Mouse (Mus musculus) neural tube, embryonic 11.5 days (tissue): ENCODE measurements around the gene Ica1l. TPM values are rescaled to one million over a fixed set of nuclear protein-coding genes. Genes with fewer than 3 reads are reported as not detected.

Source experiments
- ATAC-seq: fragments of 200-750 bp; cut with Nextera tagmentation; 2 replicates; pipeline ENCODE4 v1.8.0; 2017; ENCODE audit warnings: moderate number of reproducible peaks, mild to moderate bottlenecking, moderate TSS enrichment, moderate library complexity; ENCODE audit not compliant: insufficient read depth, low FRiP score, low TSS enrichment
- DNase-seq: peaks from one replicate; pipeline ENCODE4 v3.0.0-alpha.2; 2015; ENCODE audit warnings: low spot score
- H3K27ac ChIP-seq: fragments of 300-500 bp; sonication (generic); 2 replicates; pipeline ENCODE4 v1.5.1; 2014; ENCODE audit warnings: low read depth, mild to moderate bottlenecking, low read length
- H3K27me3 ChIP-seq: fragments of 300-500 bp; sonication (generic); 2 replicates; pipeline ENCODE4 v1.6.1; 2014; ENCODE audit warnings: mild to moderate bottlenecking, low read length, mixed read lengths; ENCODE audit not compliant: control insufficient read depth, insufficient read depth
- H3K36me3 ChIP-seq: fragments of 300-500 bp; sonication (generic); 2 replicates; pipeline ENCODE4 v1.6.1; 2014; ENCODE audit warnings: mild to moderate bottlenecking, low read length, moderate library complexity, mixed read lengths; ENCODE audit not compliant: control insufficient read depth, insufficient read depth
- H3K4me1 ChIP-seq: fragments of 300-500 bp; sonication (generic); 2 replicates; pipeline ENCODE4 v1.6.1; 2014; ENCODE audit warnings: low read length, mixed read lengths; ENCODE audit not compliant: control insufficient read depth, insufficient read depth
- H3K4me2 ChIP-seq: fragments of 300-500 bp; sonication (generic); 2 replicates; pipeline ENCODE4 v1.6.1; 2014; ENCODE audit warnings: low read depth, mild to moderate bottlenecking, moderate library complexity
- H3K4me3 ChIP-seq: fragments of 300-500 bp; sonication (generic); 2 replicates; pipeline ENCODE4 v1.5.1; 2014; ENCODE audit warnings: low read depth, low read length
- H3K9ac ChIP-seq: fragments of 300-500 bp; sonication (generic); 2 replicates; pipeline ENCODE4 v1.6.1; 2014; ENCODE audit warnings: mild to moderate bottlenecking, low read length
- H3K9me3 ChIP-seq: fragments of 300-500 bp; sonication (generic); 2 replicates; pipeline ENCODE4 v1.6.1; 2016; ENCODE audit warnings: low read length; ENCODE audit not compliant: control insufficient read depth
- WGBS: fragments of 180-500 bp; shearing (Covaris S2); extraction: QIAGEN DNeasy Blood & Tissue Kit; methylation state at CpG from one replicate; pipeline ENCODE4 v1.1.7; 2014; 5-methylcytosine and 5-hydroxymethylcytosine counted together
- polyA plus RNA-seq: library from polyadenylated mRNA; unstranded; fragments of >200 nt; fragmentation: Nextera tagmentation; extraction: Ambion mirVana; gene quantifications from 2 replicates; pipeline ENCODE4 v1.2.1, GENCODE M21; 2014

Gene Ica1l
- polyA plus RNA-seq, 1 experiment from 2014 or later = 6.5 TPM

- Histone ChIP-seq H3K4me3 (no peak overlapping the region), H3K27me3 (no peaks in the 10 kb centered on the region), H3K27ac (no peak overlapping the region), H3K9ac (no peak overlapping the region), H3K4me2 (no peak overlapping the region), H3K9me3 (no peaks in the 10 kb centered on the region), H3K36me3 (no peaks in the 10 kb centered on the region), H3K4me1 (no peaks in the 10 kb centered on the region)
- WGBS = 93% methylated on average over 1 of the region's 1 CpGs
- ATAC-seq (no peak), DNase-seq (no peak)
Measured at GRCm38 (mm10) chr1:59945969-59946368, 97.0 kb downstream of the Ica1l start.

GRCm38 (mm10) chr1:59943825-59944224, 99.2 kb downstream of the Ica1l start:
- ATAC-seq = no peak
- no peaks in the 10 kb centered on the region for H3K36me3 ChIP-seq
- no peak for DNase-seq
- H3K4me1 ChIP-seq = no peaks in the 10 kb centered on the region
- no peak overlapping the region for H3K4me3 ChIP-seq
- no peaks in the 10 kb centered on the region for H3K9me3 ChIP-seq
- H3K27ac ChIP-seq = no peak overlapping the region
- H3K27me3 ChIP-seq = no peaks in the 10 kb centered on the region
- WGBS = 66% methylated on average over 5 of the region's 5 CpGs
- no peak overlapping the region for H3K9ac ChIP-seq
- H3K4me2 ChIP-seq = no peak overlapping the region

GRCm38 (mm10) chr1:59942057-59942790, 100.8 kb downstream of the Ica1l start:
- Histone ChIP-seq H3K4me3 (no peak overlapping the region), H3K27ac (no peak overlapping the region), H3K36me3 (no peaks in the 10 kb centered on the region), H3K4me2 (no peak overlapping the region), H3K27me3 (no peaks in the 10 kb centered on the region), H3K9ac (no peak overlapping the region), H3K9me3 (no peaks in the 10 kb centered on the region), H3K4me1 (no peaks in the 10 kb centered on the region)
- ATAC-seq (no peak), DNase-seq (no peak)
- 85% methylated on average over 6 of the region's 6 CpGs for WGBS

GRCm38 (mm10) chr1:59941063-59941462, 101.9 kb downstream of the Ica1l start:
- no peaks in the 10 kb centered on the region for H3K36me3 ChIP-seq
- no peak for DNase-seq
- no peak overlapping the region for H3K4me2 ChIP-seq
- ATAC-seq = no peak
- no peak overlapping the region for H3K27ac ChIP-seq
- no peaks in the 10 kb centered on the region for H3K9me3 ChIP-seq
- no peaks in the 10 kb centered on the region for H3K27me3 ChIP-seq
- no peak overlapping the region for H3K9ac ChIP-seq
- no peaks in the 10 kb centered on the region for H3K4me1 ChIP-seq
- 91% methylated on average over 1 of the region's 1 CpGs for WGBS
- no peak overlapping the region for H3K4me3 ChIP-seq

- ATAC-seq (no peak), DNase-seq (no peak)
- Histone ChIP-seq H3K4me1 (no peaks in the 10 kb centered on the region), H3K36me3 (no peaks in the 10 kb centered on the region), H3K27ac (no peak overlapping the region), H3K9me3 (no peaks in the 10 kb centered on the region), H3K4me3 (no peak overlapping the region), H3K4me2 (no peak overlapping the region), H3K9ac (no peak overlapping the region), H3K27me3 (no peaks in the 10 kb centered on the region)
- 98% methylated on average over 2 of the region's 2 CpGs for WGBS
Measured at GRCm38 (mm10) chr1:59932991-59933390, 110.0 kb downstream of the Ica1l start.

Other genes with a start within 250 kb of the Ica1l start
- 18.5 and 18.9 TPM in 2 replicates for gene Fam117b, start 130.2 kb downstream of the Ica1l start, polyA plus RNA-seq
- 5.4 and 7.4 TPM in 2 replicates for gene Carf, start 55.1 kb upstream of the Ica1l start, polyA plus RNA-seq
- gene Wdr12, start 55.5 kb upstream of the Ica1l start, polyA plus RNA-seq = 51.5 and 53.8 TPM in 2 replicates
- gene Nbeal1, start 137.4 kb upstream of the Ica1l start, polyA plus RNA-seq = 6.6 and 6.7 TPM in 2 replicates